Mouse (Mus musculus): ENCODE measurements at regions not wholly inside any gene's neighbourhood (a gene's known extent, or its start where the extent isn't known, plus 50 kb on each side); places are given as distances from the start of the nearest gene placed in this dataset.

GRCm38 (mm10) chr14:123056976-123057375, 73.1 kb upstream of the Tmtc4 start:
- Histone ChIP-seq H3K27me3 (replicated peaks; ENCODE audit: control insufficient read depth, insufficient read depth, low read length) (no peaks in the 10 kb centered on the region), H3K36me3 (ENCODE audit: control insufficient read depth, insufficient read depth, low read length) (no peaks in the 10 kb centered on the region), H3K4me2 (ENCODE audit: low read length) (no peak overlapping the region), H3K4me1 (ENCODE audit: control insufficient read depth, insufficient read depth, low read depth, low read length) (no peaks in the 10 kb centered on the region), H3K4me3 (ENCODE audit: low read length) (no peak overlapping the region), H3K27ac (ENCODE audit: low read depth, low read length) (no peak overlapping the region), H3K9ac (ENCODE audit: low read depth, low read length) (no peak overlapping the region), H3K9me3 (ENCODE audit: control insufficient read depth, low read length) (no peaks in the 10 kb centered on the region)
- 70% methylated on average over 4 of the region's 4 CpGs for WGBS
- no peak for ATAC-seq

- Histone ChIP-seq H3K4me1 (ENCODE audit: control insufficient read depth, insufficient read depth, low read depth, low read length) (no peaks in the 10 kb centered on the region), H3K4me3 (ENCODE audit: low read length) (no peak overlapping the region), H3K9me3 (ENCODE audit: control insufficient read depth, low read length) (no peaks in the 10 kb centered on the region), H3K4me2 (ENCODE audit: low read length) (no peak overlapping the region), H3K9ac (ENCODE audit: low read depth, low read length) (no peak overlapping the region), H3K27me3 (replicated peaks; ENCODE audit: control insufficient read depth, insufficient read depth, low read length) (no peaks in the 10 kb centered on the region), H3K36me3 (ENCODE audit: control insufficient read depth, insufficient read depth, low read length) (no peaks in the 10 kb centered on the region), H3K27ac (ENCODE audit: low read depth, low read length) (no peak overlapping the region)
- ATAC-seq, result no peak
Observed at GRCm38 (mm10) chr14:123048451-123048850, 64.6 kb upstream of the Tmtc4 start.

- Histone ChIP-seq H3K4me3 (ENCODE audit: low read length) (no peak overlapping the region), H3K4me1 (ENCODE audit: control insufficient read depth, insufficient read depth, low read depth, low read length) (no peaks in the 10 kb centered on the region), H3K9me3 (ENCODE audit: control insufficient read depth, low read length) (no peaks in the 10 kb centered on the region), H3K27me3 (replicated peaks; ENCODE audit: control insufficient read depth, insufficient read depth, low read length) (no peaks in the 10 kb centered on the region), H3K27ac (ENCODE audit: low read depth, low read length) (no peak overlapping the region), H3K36me3 (ENCODE audit: control insufficient read depth, insufficient read depth, low read length) (no peaks in the 10 kb centered on the region), H3K9ac (ENCODE audit: low read depth, low read length) (no peak overlapping the region), H3K4me2 (ENCODE audit: low read length) (no peak overlapping the region)
- no peak for ATAC-seq
Observed at GRCm38 (mm10) chr14:123040046-123040445, 56.2 kb upstream of the Tmtc4 start.

GRCm38 (mm10) chr14:123037444-123037843, 53.6 kb upstream of the Tmtc4 start:
- Histone ChIP-seq H3K4me1 (ENCODE audit: control insufficient read depth, insufficient read depth, low read depth, low read length) (no peaks in the 10 kb centered on the region), H3K9me3 (ENCODE audit: control insufficient read depth, low read length) (no peaks in the 10 kb centered on the region), H3K4me3 (ENCODE audit: low read length) (no peak overlapping the region), H3K4me2 (ENCODE audit: low read length) (no peak overlapping the region), H3K27ac (ENCODE audit: low read depth, low read length) (no peak overlapping the region), H3K27me3 (replicated peaks; ENCODE audit: control insufficient read depth, insufficient read depth, low read length) (no peaks in the 10 kb centered on the region), H3K36me3 (ENCODE audit: control insufficient read depth, insufficient read depth, low read length) (no peaks in the 10 kb centered on the region), H3K9ac (ENCODE audit: low read depth, low read length) (no peak overlapping the region)
- 71% methylated on average over 2 of the region's 2 CpGs for WGBS
- ATAC-seq, result no peak
